Mouse (Mus musculus): ENCODE measurements around the gene Bbs5.

- no peak for TF ChIP-seq CTCF (IDR thresholded peaks at IDR 0.05; ENCODE audit: low read depth)
- no peak for TF ChIP-seq EP300 (IDR thresholded peaks at IDR 0.05; ENCODE audit: low read depth)
These were observed 16.2 kb upstream of the Bbs5 start for GRCm38 (mm10) chr2:69630792-69631191.

All from liver, postnatal 0 days (tissue).